11 mouse cellular contexts compared by ENCODE assay signal in the genomic region with DNA sequence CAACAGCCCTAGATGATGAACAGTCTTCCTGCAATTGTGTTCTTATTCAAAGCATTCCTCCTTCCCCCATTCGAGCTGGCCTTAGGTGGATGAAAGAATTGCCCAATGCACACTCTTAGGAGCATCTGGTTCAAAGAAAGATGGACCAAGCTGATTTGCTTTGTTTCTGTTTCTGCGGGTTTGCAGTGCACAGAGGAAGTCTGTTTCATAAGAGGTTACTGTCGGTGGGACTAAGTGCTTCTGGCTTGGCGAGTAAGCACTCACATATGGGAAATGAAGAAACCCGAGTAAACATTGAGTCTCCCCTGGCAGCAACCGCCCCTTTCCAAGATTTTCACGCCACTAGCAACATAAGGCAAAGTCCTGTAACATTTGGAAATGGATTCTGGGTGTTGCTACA.
DNase-seq lines count a peak whose midpoint lies in the region; ATAC-seq and TF ChIP-seq lines count a peak whose summit lies in the region.
"Had no signal": no experiment of that assay in that cellular context is flagged by ENCODE, and none has a peak within 500 bp of the region (broad histone marks: within the 10 kb centered on the region; RNA-seq: fewer than 3 reads in every experiment).

No protein-coding gene starts in this region.

- TF ChIP-seq CTCF in lung, adult 2 months (IDR thresholded peaks at IDR 0.05; ENCODE audit: insufficient read depth, low read length), result no peak

- ATAC-seq in heart, embryonic 14.5 days (ENCODE audit: insufficient number of reproducible peaks, insufficient read depth, low FRiP score, low read depth), result no peak
- ATAC-seq in hematopoietic stem cell, adult 5-6 weeks (replicated peaks in 1 of 2; ENCODE audit: insufficient read depth in 1 of 2, low FRiP score in 2 of 2, low TSS enrichment in 1 of 2, low read depth in 1 of 2, poor library complexity in 2 of 2, severe bottlenecking in 2 of 2), result peak; percentile 75 to 89
- no peak for ATAC-seq in midbrain, embryonic 11.5 days (ENCODE audit: low FRiP score)
- ATAC-seq: forebrain, embryonic 15.5 days had no signal

- H3K9ac ChIP-seq in heart, embryonic 14.5 days (ENCODE audit: low read length), result no peak overlapping the region
- H3K9ac ChIP-seq in midbrain, embryonic 11.5 days (ENCODE audit: low read length), result no peak overlapping the region
- H3K9ac ChIP-seq: forebrain, embryonic 15.5 days had no signal

- DNase-seq in heart, adult 8-10 months (ENCODE audit: low spot score), result no peak
- peak; percentile 28 to 51 for DNase-seq in lung, adult 18-20 months
- DNase-seq in lung, adult 2 months, result no peak
- peak; percentile 4 for DNase-seq in mesoderm, embryonic 11.5 days (ENCODE audit: low read depth, low spot score)
- DNase-seq in cerebellum, postnatal 25 days, result no peak
- DNase-seq in midbrain, embryonic 11.5 days (ENCODE audit: low spot score, missing footprints), result no peak
- DNase-seq: spleen, adult 18-20 months; thymus, adult 18-20 months had no signal

- no peaks in the 10 kb centered on the region for H3K27me3 ChIP-seq in heart, embryonic 14.5 days (ENCODE audit: control insufficient read depth, insufficient read depth, low read length)
- H3K27me3 ChIP-seq in midbrain, embryonic 11.5 days (ENCODE audit: control insufficient read depth, insufficient read depth, low read length), result no peaks in the 10 kb centered on the region
- H3K27me3 ChIP-seq: forebrain, embryonic 15.5 days had no signal

- H3K4me3 ChIP-seq in heart, embryonic 14.5 days (ENCODE audit: control insufficient read depth in 1 of 2, insufficient read depth in 1 of 2, low read depth in 1 of 2, low read length in 2 of 2), result no peak overlapping the region
- no peak overlapping the region for H3K4me3 ChIP-seq in lung, adult 2 months (replicated peaks; ENCODE audit: extremely low read depth, low read depth, low read length)
- no peak overlapping the region for H3K4me3 ChIP-seq in midbrain, embryonic 11.5 days (ENCODE audit: low read depth, low read length)
- H3K4me3 ChIP-seq: forebrain, embryonic 15.5 days had no signal

- no peaks in the 10 kb centered on the region; a peak in 1 of 4 replicates for H3K4me1 ChIP-seq in heart, embryonic 14.5 days (ENCODE audit: control insufficient read depth in 2 of 2, insufficient read depth in 2 of 2, low read length in 2 of 2)
- peaks cover 7% of the 10 kb centered on the region for H3K4me1 ChIP-seq in lung, adult 2 months (ENCODE audit: control insufficient read depth, insufficient read depth, low read length)
- no peaks in the 10 kb centered on the region for H3K4me1 ChIP-seq in midbrain, embryonic 11.5 days (ENCODE audit: control insufficient read depth, insufficient read depth, low read length)

- no peaks in the 10 kb centered on the region for H3K9me3 ChIP-seq in heart, embryonic 14.5 days (ENCODE audit: control insufficient read depth, low read length)
- no peaks in the 10 kb centered on the region for H3K9me3 ChIP-seq in midbrain, embryonic 11.5 days (ENCODE audit: control insufficient read depth, low read length)
- H3K9me3 ChIP-seq: forebrain, embryonic 15.5 days had no signal

- 51% methylated on average over 7 of the region's 7 CpGs for WGBS in heart, embryonic 14.5 days
- 10% methylated on average over 7 of the region's 7 CpGs for WGBS in lung, adult 2 months
- WGBS in midbrain, embryonic 11.5 days, result 79% methylated on average over 7 of the region's 7 CpGs

- H3K27ac ChIP-seq in heart, embryonic 14.5 days (replicated peaks in 1 of 2; ENCODE audit: control insufficient read depth in 1 of 2, insufficient read depth in 1 of 2, low read depth in 2 of 2, low read length in 2 of 2), result peak overlapping the region; percentile 15 to 49; a peak in 3 of 4 replicates
- H3K27ac ChIP-seq in midbrain, embryonic 11.5 days (ENCODE audit: low read depth, low read length), result no peak overlapping the region
- H3K27ac ChIP-seq: forebrain, embryonic 15.5 days had no signal

- TF ChIP-seq POLR2A in lung, adult 2 months (IDR thresholded peaks at IDR 0.05; ENCODE audit: borderline replicate concordance, extremely low read depth, low read depth, low read length), result no peak

- H3K4me2 ChIP-seq in heart, embryonic 14.5 days (ENCODE audit: low read length), result no peak overlapping the region
- no peak overlapping the region for H3K4me2 ChIP-seq in midbrain, embryonic 11.5 days
- H3K4me2 ChIP-seq: forebrain, embryonic 15.5 days had no signal

- H3K36me3 ChIP-seq in heart, embryonic 14.5 days (ENCODE audit: control insufficient read depth, insufficient read depth, low read length), result no peaks in the 10 kb centered on the region
- H3K36me3 ChIP-seq in midbrain, embryonic 11.5 days (ENCODE audit: control insufficient read depth, insufficient read depth, low read length), result no peaks in the 10 kb centered on the region
- H3K36me3 ChIP-seq: forebrain, embryonic 15.5 days had no signal

Comparison
In these comparisons a context has a peak if more than half of its experiments do, and no peak if none do; other contexts are left out.
1. DNase-seq: peak in lung, adult 18-20 months (2 of 2) and mesoderm, embryonic 11.5 days (single experiment); none in heart, adult 8-10 months (single experiment), lung, adult 2 months (single experiment), cerebellum, postnatal 25 days (0 of 2) and midbrain, embryonic 11.5 days (single experiment).
2. ATAC-seq: peak in hematopoietic stem cell, adult 5-6 weeks (2 of 2); none in heart, embryonic 14.5 days (single experiment) and midbrain, embryonic 11.5 days (single experiment).